Mouse (Mus musculus) limb, embryonic 14.5 days (tissue): ENCODE results near the gene Stk38l. TPM values are rescaled to one million over a fixed set of nuclear protein-coding genes. Genes with fewer than 3 reads are reported as not detected.

ENCODE experiments used
- ATAC-seq: fragments of 200-750 bp; cut with Nextera tagmentation; 2 replicates; pipeline ENCODE4 v1.8.0; 2017; ENCODE audit warnings: low read depth, moderate number of reproducible peaks, moderate TSS enrichment; ENCODE audit not compliant: low FRiP score
- DNase-seq: peaks from one replicate; pipeline ENCODE4 v3.0.0-alpha.2; 2015; ENCODE audit warnings: low spot score
- H3K27ac ChIP-seq: fragments of 300-500 bp; sonication (generic); replicated peaks from 2 replicates; pipeline ENCODE4 v1.5.1; 2014; ENCODE audit warnings: low read depth, mild to moderate bottlenecking, low read length, moderate library complexity, mixed read lengths
- H3K27me3 ChIP-seq: fragments of 300-500 bp; sonication (generic); 2 replicates; pipeline ENCODE4 v1.6.1; 2014; ENCODE audit warnings: low read length, mixed read lengths; ENCODE audit not compliant: control insufficient read depth, insufficient read depth
- H3K36me3 ChIP-seq: fragments of 300-500 bp; sonication (generic); 2 replicates; pipeline ENCODE4 v1.6.1; 2014; ENCODE audit warnings: mild to moderate bottlenecking, low read length, moderate library complexity, mixed read lengths; ENCODE audit not compliant: control insufficient read depth, insufficient read depth
- H3K4me1 ChIP-seq: fragments of 300-500 bp; sonication (generic); 2 replicates; pipeline ENCODE4 v1.6.1; 2014; ENCODE audit warnings: antibody characterized with exemption, low read length, mixed read lengths; ENCODE audit not compliant: control insufficient read depth, insufficient read depth
- H3K4me2 ChIP-seq: fragments of 300-500 bp; sonication (generic); replicated peaks from 2 replicates; pipeline ENCODE4 v1.6.1; 2014; ENCODE audit warnings: low read depth, mild to moderate bottlenecking, low read length, moderate library complexity; ENCODE audit not compliant: severe bottlenecking
- H3K4me3 ChIP-seq: fragments of 300-500 bp; sonication (generic); replicated peaks from 2 replicates; pipeline ENCODE4 v1.5.1; 2014; ENCODE audit warnings: low read length
- H3K9ac ChIP-seq: fragments of 300-500 bp; sonication (generic); 2 replicates; pipeline ENCODE4 v1.6.1; 2014; ENCODE audit warnings: mild to moderate bottlenecking, low read depth, low read length, moderate library complexity; ENCODE audit not compliant: severe bottlenecking
- H3K9me3 ChIP-seq: fragments of 300-500 bp; sonication (generic); 2 replicates; pipeline ENCODE4 v1.6.1; 2016; ENCODE audit warnings: low read length; ENCODE audit not compliant: control insufficient read depth
- POLR2A ChIP-seq: fragments of 200-500 bp; IDR thresholded peaks from 2 replicates; pipeline ENCODE4 v1.8.0; 2012; ENCODE audit warnings: inconsistent platforms, mild to moderate bottlenecking, moderate library complexity, borderline replicate concordance; ENCODE audit not compliant: insufficient read depth, insufficient read length; ENCODE audit errors: extremely low read depth
- WGBS: fragments of 180-500 bp; shearing (Covaris S2); extraction: QIAGEN DNeasy Blood & Tissue Kit; methylation state at CpG from one replicate; pipeline ENCODE4 v1.1.7; 2014; 5-methylcytosine and 5-hydroxymethylcytosine counted together
- polyA plus RNA-seq, 2 experiments: library from polyadenylated mRNA; depleted of rRNA in 1 of 2; stranded (reverse) in 1 of 2; unstranded in 1 of 2; fragments of >200 nt; fragmentation: Nextera tagmentation in 1 of 2; extraction: Ambion mirVana in 1 of 2; gene quantifications; 2 replicates each; pipeline versions ENCODE4 v1.2.1 to v1.2.3; 2012 to 2014

The Stk38l gene
- polyA plus RNA-seq, 2 experiments: 10.1 to 21.4 TPM

DNA sequence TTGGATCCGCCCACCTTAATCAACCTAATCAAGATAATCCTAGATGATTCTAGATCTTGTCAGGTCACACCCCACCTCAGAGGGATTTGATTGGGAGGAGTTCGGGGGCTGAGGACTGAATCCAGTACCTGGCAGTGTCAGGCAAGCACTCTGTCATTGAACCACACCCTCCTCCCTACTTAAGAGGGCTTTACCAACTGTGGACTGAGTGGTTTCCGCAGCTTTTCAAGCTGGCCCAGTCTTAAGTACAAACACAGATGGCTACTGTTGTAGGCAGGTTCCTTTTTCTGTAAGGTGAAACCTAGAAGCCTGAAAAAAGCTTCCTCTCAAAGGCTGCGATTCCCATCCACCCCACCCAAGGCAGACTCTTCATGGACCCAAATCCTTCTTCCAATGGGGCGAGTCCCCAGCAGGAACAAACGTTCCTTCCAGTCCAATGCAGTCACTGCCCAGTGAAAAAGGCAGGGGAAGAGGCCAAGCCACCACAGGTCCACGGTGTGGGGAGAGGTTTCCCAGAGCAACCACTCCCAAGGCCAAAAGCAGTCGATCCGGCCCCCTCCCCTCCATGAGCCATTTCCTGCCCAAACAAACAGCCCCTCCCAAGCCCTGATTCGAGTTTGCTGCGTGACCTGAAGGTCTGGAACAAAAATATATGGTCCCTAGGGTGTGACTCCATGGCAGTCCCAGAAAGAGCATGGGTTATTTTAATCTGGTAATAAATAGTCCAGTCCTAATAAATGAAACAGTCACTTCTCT, 22.5 kb upstream of the Stk38l start:
- H3K36me3 ChIP-seq: no peaks in the 10 kb centered on the region
- H3K4me3 ChIP-seq: no peak overlapping the region
- DNase-seq: peak; percentile 7
- WGBS: 53% methylated on average over 11 of the region's 11 CpGs
- H3K9me3 ChIP-seq: no peaks in the 10 kb centered on the region
- H3K27ac ChIP-seq: peak overlapping the region; percentile 39
- 0 out of 2 replicates have a peak overlapping the region, but pooled peaks have one; percentile 4 for H3K4me2 ChIP-seq
- peak; percentile 73 for ATAC-seq
- no peak for TF ChIP-seq POLR2A
- no peaks in the 10 kb centered on the region for H3K27me3 ChIP-seq
- no peaks in the 10 kb centered on the region for H3K4me1 ChIP-seq
- no peak overlapping the region for H3K9ac ChIP-seq

DNA sequence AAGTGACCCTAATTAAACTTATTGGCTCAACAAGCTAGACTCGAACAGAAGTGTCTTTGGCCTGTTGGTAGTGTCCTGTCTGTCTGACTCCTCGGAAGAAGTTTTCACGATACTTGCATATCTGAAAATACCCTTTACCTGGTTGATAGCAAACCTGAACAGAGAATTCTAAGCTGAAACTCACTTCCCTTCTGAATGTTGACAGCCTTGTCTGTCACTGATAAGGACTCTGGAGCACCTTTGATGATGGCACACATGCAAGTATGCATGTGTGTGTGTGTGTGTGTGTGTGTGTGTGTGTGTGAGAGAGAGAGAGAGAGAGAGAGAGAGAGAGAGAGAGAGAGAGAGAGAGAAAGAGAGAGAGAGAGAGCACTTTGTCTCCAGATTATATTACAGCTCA, 21.4 kb upstream of the Stk38l start:
- no peaks in the 10 kb centered on the region for H3K9me3 ChIP-seq

DNA sequence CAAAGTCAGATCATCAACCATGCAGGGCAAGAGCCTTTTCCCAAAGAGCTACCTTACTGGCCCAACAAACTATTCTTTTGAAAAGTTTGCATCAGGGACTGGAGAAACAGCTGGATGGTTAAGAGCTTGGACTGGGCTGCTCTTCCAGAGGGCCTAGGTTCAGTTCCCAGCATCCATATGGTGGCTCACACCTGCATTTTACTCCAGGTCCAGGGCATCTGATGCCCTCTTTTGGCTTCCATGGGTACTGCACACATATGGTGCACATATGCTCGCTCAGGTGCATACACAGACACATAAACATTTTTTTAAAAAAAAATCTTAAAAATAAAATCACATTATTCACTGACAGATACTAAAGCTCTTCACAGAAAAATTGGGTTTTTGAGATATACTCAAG, 19.2 kb upstream of the Stk38l start:
- Histone ChIP-seq H3K27me3 (no peaks in the 10 kb centered on the region), H3K4me3 (no peak overlapping the region), H3K27ac (no peak overlapping the region), H3K9me3 (no peaks in the 10 kb centered on the region), H3K9ac (no peak overlapping the region), H3K4me2 (no peak overlapping the region), H3K4me1 (no peaks in the 10 kb centered on the region), H3K36me3 (no peaks in the 10 kb centered on the region)
- WGBS: 100% methylated on average over 1 of the region's 1 CpGs
- DNase-seq: no peak
- ATAC-seq: no peak
- no peak for TF ChIP-seq POLR2A

More for the DNA sequence above, 21.4 kb upstream of the Stk38l start:
- TF ChIP-seq POLR2A: no peak
- Histone ChIP-seq H3K4me1 (no peaks in the 10 kb centered on the region), H3K27ac (no peak overlapping the region), H3K27me3 (no peaks in the 10 kb centered on the region), H3K4me2 (no peak overlapping the region), H3K36me3 (no peaks in the 10 kb centered on the region), H3K9ac (no peak overlapping the region), H3K4me3 (no peak overlapping the region)
- DNase-seq (no peak), ATAC-seq (no peak)
- WGBS: 85% methylated on average over 3 of the region's 3 CpGs

DNA sequence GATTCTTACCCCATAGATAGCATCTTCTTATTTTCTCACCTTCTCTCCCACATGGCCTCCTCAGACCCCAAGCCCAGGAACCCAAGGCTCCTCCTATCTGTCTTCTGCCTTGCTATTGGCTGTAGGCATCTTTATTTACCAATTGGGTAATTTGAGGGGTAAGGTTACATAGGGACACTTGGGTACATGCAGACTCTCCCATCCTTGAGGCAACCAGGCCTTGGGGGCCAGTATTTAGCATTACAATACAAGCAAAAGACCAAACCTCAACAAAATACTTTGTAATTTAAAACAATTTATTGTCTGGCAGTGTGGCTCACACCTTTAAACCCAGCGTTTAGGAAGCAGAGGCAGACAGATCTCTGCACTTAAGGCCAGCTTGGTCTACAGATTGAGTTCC, 5.2 kb upstream of the Stk38l start:
- Histone ChIP-seq H3K4me1 (no peaks in the 10 kb centered on the region), H3K27me3 (no peaks in the 10 kb centered on the region), H3K36me3 (no peaks in the 10 kb centered on the region), H3K9me3 (no peaks in the 10 kb centered on the region), H3K4me2 (no peak overlapping the region), H3K27ac (no peak overlapping the region), H3K9ac (no peak overlapping the region), H3K4me3 (no peak overlapping the region)
- 77% methylated on average over 1 of the region's 1 CpGs for WGBS
- no peak for DNase-seq
- no peak for TF ChIP-seq POLR2A
- ATAC-seq: no peak

DNA sequence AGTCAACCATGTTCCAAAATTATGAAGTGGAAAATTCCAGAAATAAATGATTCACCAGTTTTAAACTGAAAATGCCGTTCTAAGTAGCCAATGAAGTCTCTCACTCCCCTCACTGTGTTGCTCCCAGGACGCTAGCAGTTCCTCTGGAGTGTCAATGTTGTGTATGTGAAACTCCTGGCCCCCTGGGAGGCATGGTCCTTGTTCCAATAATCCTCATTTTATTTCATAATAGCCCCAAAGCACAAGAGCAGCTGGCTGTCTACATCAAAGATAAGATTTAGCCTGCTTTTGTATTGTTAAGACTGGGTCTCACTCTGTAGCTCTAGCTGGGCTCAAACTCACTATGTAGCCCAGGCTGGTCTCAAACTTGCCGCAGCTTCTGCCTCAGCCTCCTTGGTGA, 990 bp upstream of the Stk38l start:
- no peak for ATAC-seq
- no peak overlapping the region for H3K27ac ChIP-seq
- H3K9ac ChIP-seq: no peak overlapping the region
- H3K4me2 ChIP-seq: no peak overlapping the region
- WGBS: 90% methylated on average over 3 of the region's 3 CpGs
- H3K4me3 ChIP-seq: no peak overlapping the region
- H3K36me3 ChIP-seq: no peaks in the 10 kb centered on the region
- H3K9me3 ChIP-seq: no peaks in the 10 kb centered on the region
- no peak for DNase-seq
- H3K4me1 ChIP-seq: 0 out of 2 replicates have a peak, but pooled peaks cover 5% of the 10 kb centered on the region
- TF ChIP-seq POLR2A: no peak
- H3K27me3 ChIP-seq: no peaks in the 10 kb centered on the region

DNA sequence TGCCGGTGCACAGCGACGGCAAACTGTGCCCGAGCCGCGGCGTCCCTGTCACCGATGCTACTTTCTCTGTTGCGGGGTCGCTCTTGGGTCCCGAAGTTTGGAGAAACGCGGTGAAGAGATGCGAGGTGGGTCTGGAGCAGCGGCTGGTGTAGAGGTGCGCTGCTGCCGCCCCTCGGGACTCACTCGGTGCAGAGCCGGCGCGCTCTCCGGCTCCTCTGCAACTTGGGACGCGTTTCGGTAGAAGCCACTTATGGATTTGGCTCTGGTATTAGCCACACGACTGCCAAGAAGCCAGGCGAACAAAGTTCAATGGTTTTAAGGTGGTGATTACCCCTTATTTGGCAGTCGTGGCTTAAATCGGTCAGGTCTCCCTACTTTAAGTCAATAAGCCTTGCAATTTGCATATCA, 593 bp downstream of the Stk38l start:
- H3K36me3 ChIP-seq: no peaks in the 10 kb centered on the region
- no peaks in the 10 kb centered on the region for H3K9me3 ChIP-seq
- peak; percentile 16; the same call in 1 of the 2 replicates for ATAC-seq
- peak overlapping the region; percentile 78 for H3K9ac ChIP-seq
- H3K4me3 ChIP-seq: peak overlapping the region; percentile 86
- under 1% methylated on average over 24 of the region's 30 CpGs for WGBS
- no peaks in the 10 kb centered on the region for H3K27me3 ChIP-seq
- H3K27ac ChIP-seq: peak overlapping the region; percentile 73
- no peak for TF ChIP-seq POLR2A
- H3K4me2 ChIP-seq: peak overlapping the region; percentile 47
- H3K4me1 ChIP-seq: 0 out of 2 replicates have a peak, but pooled peaks cover 5% of the 10 kb centered on the region
- peak; percentile 43 for DNase-seq
